Mouse (Mus musculus) G1E-ER4 (cell line): ENCODE measurements around the gene Zfp429. TPM values are rescaled to one million over a fixed set of nuclear protein-coding genes. Genes with fewer than 3 reads are reported as not detected.
"Not testable (repeated sequence)": the region's sequence is repeated elsewhere in the genome, so short reads cannot be mapped to it uniquely, and the experiment has no call there.

Experiments
- GATA1 ChIP-seq: IDR thresholded peaks from one replicate; pipeline ENCODE4 v1.8.0; 2012; ENCODE audit warnings: low read length, inconsistent platforms
- polyA plus RNA-seq: library from polyadenylated mRNA; stranded (reverse); fragments of >175 nt; gene quantifications from 2 replicates; pipeline ENCODE4 v1.2.3, GENCODE M21; 2012

Zfp429 gene
- polyA plus RNA-seq: 0.73 and 1.1 TPM in 2 replicates

- TF ChIP-seq GATA1: not testable (repeated sequence)
These were observed at the start of gene Zfp429 for GRCm38 (mm10) chr13:67399183-67399903. Gene Zfp429 (minus strand): TSS chr13:67399819.

GRCm38 (mm10) chr13:67428116-67428515, 28.5 kb upstream of the Zfp429 start:
- no peak for TF ChIP-seq GATA1

- TF ChIP-seq GATA1: no peak
These were observed 21.7 kb upstream of the Zfp429 start, which contains the start of gene Zfp459 for GRCm38 (mm10) chr13:67421207-67421857. Gene Zfp459 (minus strand): TSS chr13:67421418.

- no peak for TF ChIP-seq GATA1
These were observed 21.1 kb upstream of the Zfp429 start for GRCm38 (mm10) chr13:67420558-67421206.

- no peak for TF ChIP-seq GATA1
These were observed 17.2 kb upstream of the Zfp429 start for GRCm38 (mm10) chr13:67416811-67417210.

GRCm38 (mm10) chr13:67415759-67416158, 16.1 kb upstream of the Zfp429 start:
- no peak for TF ChIP-seq GATA1

GRCm38 (mm10) chr13:67375050-67375911, 24.3 kb downstream of the Zfp429 start, which contains the start of the genes Gm28041 and Zfp456:
Gene Gm28041 (minus strand): TSS chr13:67375733.
Gene Zfp456 (minus strand): TSS chr13:67375810.
- TF ChIP-seq GATA1: not testable (repeated sequence)

GRCm38 (mm10) chr13:67360131-67360744, 39.4 kb downstream of the Zfp429 start, which contains the start of the genes Gm28044 and Zfp953:
Gene Gm28044 (minus strand): TSS chr13:67360536.
Gene Zfp953 (minus strand): TSS chr13:67360605.
- no peak for TF ChIP-seq GATA1

GRCm38 (mm10) chr13:67351854-67352253, 47.8 kb downstream of the Zfp429 start:
- TF ChIP-seq GATA1: no peak

- TF ChIP-seq GATA1: no peak
These were observed 56.2 kb downstream of the Zfp429 start for GRCm38 (mm10) chr13:67343422-67343821.

Other genes with a start within 250 kb of the Zfp429 start
- 0.02 and 0.14 TPM in 2 replicates for gene Rsl1, start 226.6 kb downstream of the Zfp429 start, polyA plus RNA-seq
- gene Zfp455, start 205.3 kb downstream of the Zfp429 start, polyA plus RNA-seq: 0.02 and 0.04 TPM in 2 replicates
- gene Zfp458, start 121.4 kb downstream of the Zfp429 start, polyA plus RNA-seq: 0.12 and 0.16 TPM in 2 replicates
- gene Zfp457, start 93.3 kb downstream of the Zfp429 start, polyA plus RNA-seq: 0.09 and 0.22 TPM in 2 replicates
- 0.11 and 0.18 TPM in 2 replicates for gene Zfp595, start 67.2 kb downstream of the Zfp429 start, polyA plus RNA-seq
- not detected in 2 replicates for gene Gm28044, start 39.3 kb downstream of the Zfp429 start, polyA plus RNA-seq
- 0.03 TPM in 2 replicates for gene Zfp953, start 39.2 kb downstream of the Zfp429 start, polyA plus RNA-seq
- gene Gm28041, start 24.1 kb downstream of the Zfp429 start, polyA plus RNA-seq: not detected in 2 replicates
- 0.09 TPM in 2 replicates for gene Zfp456, start 24.0 kb downstream of the Zfp429 start, polyA plus RNA-seq
- not detected in 2 replicates for gene Zfp459, start 21.6 kb upstream of the Zfp429 start, polyA plus RNA-seq
- 0.24 and 0.28 TPM in 2 replicates for gene Zfp874a, start 51.8 kb upstream of the Zfp429 start, polyA plus RNA-seq
- 0.28 and 0.33 TPM in 2 replicates for gene Zfp874b, start 84.4 kb upstream of the Zfp429 start, polyA plus RNA-seq
- 0.25 and 0.38 TPM in 2 replicates for gene Zfp58, start 100.7 kb upstream of the Zfp429 start, polyA plus RNA-seq
- gene Gm26965, start 126.3 kb upstream of the Zfp429 start, polyA plus RNA-seq: not detected in 2 replicates
- 0.32 and 0.72 TPM in 2 replicates for gene Zfp87, start 126.4 kb upstream of the Zfp429 start, polyA plus RNA-seq
- 0.17 and 0.18 TPM in 2 replicates for gene Zfp748, start 154.0 kb upstream of the Zfp429 start, polyA plus RNA-seq
- gene Zfp729b, start 209.9 kb upstream of the Zfp429 start, polyA plus RNA-seq: 0.23 and 0.42 TPM in 2 replicates
- gene Gm49345, start 237.9 kb upstream of the Zfp429 start, polyA plus RNA-seq: 0.02 TPM in 1 of 2 replicates, not detected in the other
- 0.14 and 0.17 TPM in 2 replicates for gene Zfp729a, start 238.0 kb upstream of the Zfp429 start, polyA plus RNA-seq